In the genomic region with DNA sequence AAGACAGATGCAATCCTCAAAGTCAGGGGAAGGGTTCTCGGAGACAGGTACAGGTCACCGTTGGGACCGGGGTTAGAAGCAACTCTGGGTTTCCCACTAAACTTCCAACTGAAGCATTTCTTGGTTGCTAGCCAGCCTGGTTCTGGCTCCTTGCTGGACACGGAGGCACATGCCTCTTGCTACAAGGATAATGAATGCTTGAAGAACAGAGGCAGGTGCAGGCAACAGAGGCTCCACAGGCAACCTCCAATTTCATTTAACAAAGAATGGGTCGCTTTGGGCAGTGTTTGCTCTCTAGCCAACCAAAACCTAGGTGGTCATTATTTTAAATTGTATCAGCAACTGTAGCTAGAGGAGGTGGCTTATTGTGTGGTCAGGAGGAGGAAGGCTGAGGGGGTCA, we compare ENCODE assay signal across 8 mouse cellular contexts. TPM values are rescaled to one million over a fixed set of nuclear protein-coding genes. Genes with fewer than 3 reads are reported as not detected.
DNase-seq lines count a peak whose midpoint lies in the region; ATAC-seq and TF ChIP-seq lines count a peak whose summit lies in the region.

No protein-coding gene starts in this region.

- no peaks in the 10 kb centered on the region for H3K36me3 ChIP-seq in midbrain, embryonic 11.5 days (ENCODE audit: control insufficient read depth, insufficient read depth, low read length)
- no peaks in the 10 kb centered on the region for H3K36me3 ChIP-seq in midbrain, postnatal 0 days (ENCODE audit: insufficient read depth, low read length)
- H3K36me3 ChIP-seq in limb, embryonic 11.5 days (ENCODE audit: control insufficient read depth, insufficient read depth, low read length): no peaks in the 10 kb centered on the region
- H3K36me3 ChIP-seq in stomach, embryonic 16.5 days (ENCODE audit: control insufficient read depth, insufficient read depth, low read length): no peaks in the 10 kb centered on the region

- peak overlapping the region; percentile 48 for H3K4me3 ChIP-seq in midbrain, embryonic 11.5 days (ENCODE audit: low read depth, low read length)
- H3K4me3 ChIP-seq in midbrain, postnatal 0 days (ENCODE audit: low read depth, low read length): no peak overlapping the region
- H3K4me3 ChIP-seq in limb, embryonic 11.5 days (ENCODE audit: low read depth, low read length): peak overlapping the region; percentile 57; the same call in 1 of the 2 replicates
- peak overlapping the region; percentile 77 for H3K4me3 ChIP-seq in stomach, embryonic 16.5 days (replicated peaks; ENCODE audit: low read length)

- no peaks in the 10 kb centered on the region; the same call in 1 of the 2 replicates for H3K4me1 ChIP-seq in midbrain, embryonic 11.5 days (ENCODE audit: control insufficient read depth, insufficient read depth, low read length)
- peaks cover 10% of the 10 kb centered on the region; the same call in 1 of the 2 replicates for H3K4me1 ChIP-seq in midbrain, postnatal 0 days (ENCODE audit: insufficient read depth, low read length)
- H3K4me1 ChIP-seq in limb, embryonic 11.5 days (ENCODE audit: control insufficient read depth, insufficient read depth, low read length): peaks cover 4% of the 10 kb centered on the region; the same call in 1 of the 2 replicates
- H3K4me1 ChIP-seq in stomach, embryonic 16.5 days (ENCODE audit: control insufficient read depth, insufficient read depth, low read length): peaks cover 6% of the 10 kb centered on the region

- H3K4me2 ChIP-seq in midbrain, embryonic 11.5 days: peak overlapping the region; percentile 96; the same call in 1 of the 2 replicates
- no peak overlapping the region for H3K4me2 ChIP-seq in midbrain, postnatal 0 days (ENCODE audit: low read depth, low read length, poor library complexity, severe bottlenecking)
- H3K4me2 ChIP-seq in limb, embryonic 11.5 days (ENCODE audit: low read depth, severe bottlenecking): peak overlapping the region; percentile 97
- peak overlapping the region; percentile 69 for H3K4me2 ChIP-seq in stomach, embryonic 16.5 days (ENCODE audit: low read depth, low read length)

- WGBS in midbrain, embryonic 11.5 days: 53% methylated on average over 5 of the region's 5 CpGs
- 57% methylated on average over 5 of the region's 5 CpGs for WGBS in midbrain, postnatal 0 days
- 42% methylated on average over 5 of the region's 5 CpGs for WGBS in limb, embryonic 11.5 days
- 52% methylated on average over 5 of the region's 5 CpGs for WGBS in stomach, embryonic 16.5 days

- DNase-seq in adrenal gland, postnatal 14 days: peak; percentile 24
- no peak for DNase-seq in adrenal gland, adult 8-10 months
- peak; percentile 89 for DNase-seq in midbrain, embryonic 11.5 days (ENCODE audit: low spot score, missing footprints)
- DNase-seq in midbrain, postnatal 0 days (ENCODE audit: low spot score): no peak
- DNase-seq in limb, embryonic 11.5 days (ENCODE audit: low spot score): no peak
- DNase-seq in B cell, adult 2 months: no peak
- no peak for DNase-seq in cerebellum, adult 18-20 months

- TF ChIP-seq CTCF in midbrain, postnatal 0 days (IDR thresholded peaks at IDR 0.05): no peak

- H3K9ac ChIP-seq in midbrain, embryonic 11.5 days (ENCODE audit: low read length): no peak overlapping the region; the same call in 1 of the 2 replicates
- H3K9ac ChIP-seq in midbrain, postnatal 0 days (replicated peaks; ENCODE audit: low read length, poor library complexity, severe bottlenecking): no peak overlapping the region
- H3K9ac ChIP-seq in limb, embryonic 11.5 days (ENCODE audit: low read length): no peak overlapping the region; the same call in 1 of the 2 replicates
- peak overlapping the region; percentile 84 for H3K9ac ChIP-seq in stomach, embryonic 16.5 days (ENCODE audit: low read length)

- H3K27ac ChIP-seq in midbrain, embryonic 11.5 days (ENCODE audit: low read depth, low read length): no peak overlapping the region
- H3K27ac ChIP-seq in midbrain, postnatal 0 days (ENCODE audit: low read depth, low read length): no peak overlapping the region
- no peak overlapping the region for H3K27ac ChIP-seq in limb, embryonic 11.5 days (replicated peaks; ENCODE audit: low read depth, low read length)
- 0 out of 2 replicates have a peak overlapping the region, but pooled peaks have one; percentile 56 for H3K27ac ChIP-seq in stomach, embryonic 16.5 days (ENCODE audit: low read length)

- no peak for ATAC-seq in midbrain, embryonic 11.5 days (ENCODE audit: low FRiP score)
- ATAC-seq in midbrain, postnatal 0 days (ENCODE audit: low FRiP score): no peak
- ATAC-seq in limb, embryonic 11.5 days (ENCODE audit: insufficient number of reproducible peaks, low FRiP score, low TSS enrichment, low read depth): no peak
- ATAC-seq in stomach, embryonic 16.5 days (ENCODE audit: insufficient read depth, low FRiP score): no peak

- H3K27me3 ChIP-seq in midbrain, embryonic 11.5 days (ENCODE audit: control insufficient read depth, insufficient read depth, low read length): peaks cover 24% of the 10 kb centered on the region
- H3K27me3 ChIP-seq in midbrain, postnatal 0 days (ENCODE audit: insufficient read depth, low read length): peaks cover 16% of the 10 kb centered on the region
- peaks cover 16% of the 10 kb centered on the region; the same call in 1 of the 2 replicates for H3K27me3 ChIP-seq in limb, embryonic 11.5 days (ENCODE audit: control insufficient read depth, insufficient read depth, low read length)
- H3K27me3 ChIP-seq in stomach, embryonic 16.5 days (ENCODE audit: control insufficient read depth, insufficient read depth, low read length): no peaks in the 10 kb centered on the region

- H3K9me3 ChIP-seq in midbrain, embryonic 11.5 days (ENCODE audit: control insufficient read depth, low read length): no peaks in the 10 kb centered on the region
- no peaks in the 10 kb centered on the region for H3K9me3 ChIP-seq in midbrain, postnatal 0 days (ENCODE audit: low read length)
- H3K9me3 ChIP-seq in limb, embryonic 11.5 days (ENCODE audit: control insufficient read depth, low read length): no peaks in the 10 kb centered on the region
- H3K9me3 ChIP-seq in stomach, embryonic 16.5 days (replicated peaks; ENCODE audit: control insufficient read depth, low read length): no peaks in the 10 kb centered on the region

RNA-seq across cellular contexts. Expression of a gene that starts 0.6 kb away (rescaled TPM):
- total RNA-seq in adrenal gland, postnatal 14 days (2021): 54.6 and 55.5 TPM in 2 replicates
- 100 to 1,000 TPM in 1 of 4 experiments, 10 to 100 TPM in 3; 77.0 to 102 (median 86.9) TPM for total RNA-seq in adrenal gland, adult 8-10 months (2022)
- polyA plus RNA-seq in midbrain, embryonic 11.5 days (2014; fragmentation: Nextera tagmentation; extraction: Ambion mirVana): 5.4 and 7.0 TPM in 2 replicates
- total RNA-seq in midbrain, postnatal 0 days (2014; rRNA removed): 3.6 and 3.9 TPM in 2 replicates
- polyA plus RNA-seq in midbrain, postnatal 0 days (2015; fragmentation: Nextera tagmentation; extraction: Ambion mirVana): 5.0 and 5.7 TPM in 2 replicates
- polyA plus RNA-seq in limb, embryonic 11.5 days (2014; fragmentation: Nextera tagmentation; extraction: Ambion mirVana): 10.0 and 12.1 TPM in 2 replicates
- polyA plus RNA-seq in stomach, embryonic 16.5 days (2015; fragmentation: Nextera tagmentation; extraction: Ambion mirVana): 146 and 153 TPM in 2 replicates

RNA-seq across cellular contexts. Expression of a gene that starts 55.4 kb away (rescaled TPM):
- total RNA-seq in adrenal gland, postnatal 14 days (2021): 81.9 and 88.8 TPM in 2 replicates
- 100 to 1,000 TPM; 129 to 147 (median 132) TPM for total RNA-seq in adrenal gland, adult 8-10 months (2022)
- polyA plus RNA-seq in midbrain, embryonic 11.5 days (2014; fragmentation: Nextera tagmentation; extraction: Ambion mirVana): 17.1 and 21.1 TPM in 2 replicates
- 74.4 and 79.2 TPM in 2 replicates for total RNA-seq in midbrain, postnatal 0 days (2014; rRNA removed)
- polyA plus RNA-seq in midbrain, postnatal 0 days (2015; fragmentation: Nextera tagmentation; extraction: Ambion mirVana): 29.1 and 41.8 TPM in 2 replicates
- 14.1 and 21.7 TPM in 2 replicates for polyA plus RNA-seq in limb, embryonic 11.5 days (2014; fragmentation: Nextera tagmentation; extraction: Ambion mirVana)
- polyA plus RNA-seq in stomach, embryonic 16.5 days (2015; fragmentation: Nextera tagmentation; extraction: Ambion mirVana): 9.1 and 13.7 TPM in 2 replicates

Comparison
In these comparisons a context has a peak if more than half of its experiments do, and no peak if none do; other contexts are left out.
1. DNase-seq: peak in adrenal gland, postnatal 14 days (single experiment) and midbrain, embryonic 11.5 days (single experiment); none in adrenal gland, adult 8-10 months (single experiment), midbrain, postnatal 0 days (single experiment), limb, embryonic 11.5 days (single experiment), B cell, adult 2 months (0 of 2) and cerebellum, adult 18-20 months (0 of 2).
2. RNA of a gene that starts 0.6 kb away (polyA plus RNA-seq): 146 to 153 TPM in stomach, embryonic 16.5 days; 10.0 to 12.1 TPM in limb, embryonic 11.5 days, 5.4 to 7.0 TPM in midbrain, embryonic 11.5 days and 5.0 to 5.7 TPM in midbrain, postnatal 0 days; every median in the first group is over 10 times any median in the second.